Mouse (Mus musculus) E14TG2a.4 (cell line): ENCODE results near the gene Snx20.

Experiments
- CTCF ChIP-seq: conservative IDR thresholded peaks from 2 replicates; pipeline ENCODE4 v1.5.1; 2014; ENCODE audit warnings: low read length
- NANOG ChIP-seq: IDR thresholded peaks from 2 replicates; pipeline ENCODE4 v1.6.1; 2014; ENCODE audit warnings: borderline replicate concordance, low read length, mixed read lengths
- POU5F1 ChIP-seq: IDR thresholded peaks from 2 replicates; pipeline ENCODE4 v1.6.1; 2014; ENCODE audit warnings: low read length, borderline replicate concordance

- TF ChIP-seq CTCF (no peak), NANOG (no peak), POU5F1 (no peak)
Observed at GRCm38 (mm10) chr8:88624276-88624675, 11.7 kb downstream of the Snx20 start.
